Mouse (Mus musculus) adrenal gland, postnatal 10 days (tissue): Measurements from ENCODE around the gene Specc1l. TPM values are rescaled to one million over a fixed set of nuclear protein-coding genes. Genes with fewer than 3 reads are reported as not detected.

ENCODE experiments used
- DNase-seq: peaks from one replicate; pipeline ENCODE4 v3.0.0; 2021; ENCODE audit warnings: mixed read lengths
- long read RNA-seq, 2 experiments: library from polyadenylated mRNA; stranded (forward); transcript quantifications; one replicate each; pipeline ENCODE4 v2.0.0; 2021
- total RNA-seq, 2 experiments: library from RNA; stranded (reverse); gene quantifications; 2 replicates each; pipeline ENCODE4 v1.2.3; 2021

The Specc1l gene
- 10 to 100 TPM; 43.4 to 49.3 TPM for total RNA-seq
- long read RNA-seq, experiment 1, full-length matches to known transcripts = 3 of 21 reads
- long read RNA-seq, experiment 1, partial matches to known transcripts = 7 of 21 reads
- long read RNA-seq, experiment 1, other reads (novel, unspliced or antisense) = 11 of 21 reads
- long read RNA-seq, experiment 2, full-length matches to known transcripts = 5 of 21 reads
- long read RNA-seq, experiment 2, partial matches to known transcripts = 3 of 21 reads
- long read RNA-seq, experiment 2, other reads (novel, unspliced or antisense) = 13 of 21 reads

DNA sequence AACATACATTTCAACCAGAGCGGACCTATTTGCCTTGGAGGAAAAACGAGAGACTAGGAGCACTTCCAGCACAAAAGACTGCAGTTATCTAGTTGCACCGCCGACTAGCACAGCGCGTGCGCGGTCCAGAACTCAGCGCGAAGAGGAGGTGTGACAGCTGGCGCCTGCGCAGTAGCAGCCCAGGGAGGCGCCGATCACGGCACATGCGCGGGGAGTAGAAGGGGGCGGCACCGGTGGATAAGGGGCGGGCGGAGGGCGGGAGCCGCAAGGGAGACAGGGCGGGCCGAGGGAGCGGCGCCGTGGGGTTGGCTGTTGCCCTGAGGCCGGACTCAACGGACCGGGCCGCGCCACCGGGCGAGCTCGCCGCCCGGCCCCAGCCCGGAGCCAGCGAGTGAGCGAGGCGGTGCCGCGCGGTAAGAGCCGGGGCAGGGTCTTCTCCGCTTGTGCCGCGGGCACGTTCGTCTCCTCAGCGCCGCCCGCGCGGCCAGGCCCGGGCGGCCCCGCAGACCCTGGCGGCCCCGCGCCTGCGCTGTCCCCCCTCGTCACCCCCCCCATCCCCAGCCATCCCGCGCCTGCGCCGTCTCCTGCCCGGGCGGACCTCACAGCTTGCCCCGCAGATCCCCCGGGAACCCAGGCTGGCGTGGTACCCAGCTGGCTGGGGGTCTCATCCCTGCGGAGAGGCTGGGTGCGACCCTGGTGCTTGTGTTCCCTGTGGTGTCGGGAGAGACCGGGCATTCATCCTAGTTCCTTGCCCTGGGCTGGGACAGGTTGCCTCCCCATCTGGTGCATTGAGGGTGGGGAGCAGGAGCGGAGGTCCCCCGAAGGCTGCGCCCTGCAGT is at the start of gene Specc1l:
Gene Specc1l, plus strand, starts transcription at position 267 of the 839 bp plus-strand sequence.
- DNase-seq = peak; percentile 98

DNA sequence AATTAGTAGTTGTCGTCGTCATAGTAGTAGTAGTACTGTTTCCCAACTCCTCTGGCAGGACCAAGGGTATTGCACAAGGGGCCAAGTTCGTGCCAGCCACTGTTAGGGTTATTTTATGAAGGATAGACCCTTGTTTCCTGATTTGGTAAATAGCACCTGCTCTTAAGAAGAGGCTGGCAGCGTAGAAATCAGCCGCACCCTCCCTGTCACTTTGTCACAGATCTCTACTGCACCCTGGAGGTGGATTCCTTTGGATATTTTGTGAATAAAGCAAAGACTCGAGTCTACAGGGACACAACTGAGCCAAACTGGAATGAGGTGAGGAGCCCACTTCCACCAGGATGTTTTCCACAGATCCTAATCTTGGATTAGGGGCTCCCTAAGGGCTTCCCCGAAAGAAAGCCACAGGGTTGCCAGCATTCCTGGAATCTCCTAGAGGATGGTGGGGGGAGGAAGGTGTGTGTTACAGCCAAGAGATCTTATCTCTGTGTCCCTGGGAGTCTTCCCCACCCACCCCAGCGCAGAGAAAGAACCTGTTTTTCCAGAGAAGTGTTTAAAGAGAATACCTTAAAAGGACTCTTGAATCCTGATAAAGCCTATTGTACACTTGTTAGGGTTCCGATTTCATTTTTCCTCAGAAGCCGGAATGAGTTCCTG is 45.9 kb upstream of the Specc1l start:
- peak; percentile 57 for DNase-seq

DNA sequence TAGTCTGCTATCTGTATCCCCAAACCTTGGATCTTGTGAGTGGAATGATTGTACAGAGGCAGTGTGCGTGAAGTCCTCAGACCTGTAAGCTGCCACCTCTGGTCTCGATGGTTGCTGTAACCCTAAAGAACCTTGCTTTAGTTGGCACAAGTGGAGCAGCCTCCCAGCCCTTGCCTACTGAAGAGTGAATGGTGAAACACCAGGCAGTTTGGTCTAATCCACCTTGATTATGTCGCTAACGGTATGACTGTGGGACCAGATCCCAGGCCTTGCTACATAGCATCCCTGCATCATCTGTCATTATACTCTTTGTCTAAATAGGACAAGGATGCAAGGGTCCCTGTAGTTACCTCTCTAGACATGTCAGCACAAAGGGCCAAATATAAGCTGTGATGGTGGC is 45.3 kb upstream of the Specc1l start:
- peak; percentile 25 for DNase-seq

DNA sequence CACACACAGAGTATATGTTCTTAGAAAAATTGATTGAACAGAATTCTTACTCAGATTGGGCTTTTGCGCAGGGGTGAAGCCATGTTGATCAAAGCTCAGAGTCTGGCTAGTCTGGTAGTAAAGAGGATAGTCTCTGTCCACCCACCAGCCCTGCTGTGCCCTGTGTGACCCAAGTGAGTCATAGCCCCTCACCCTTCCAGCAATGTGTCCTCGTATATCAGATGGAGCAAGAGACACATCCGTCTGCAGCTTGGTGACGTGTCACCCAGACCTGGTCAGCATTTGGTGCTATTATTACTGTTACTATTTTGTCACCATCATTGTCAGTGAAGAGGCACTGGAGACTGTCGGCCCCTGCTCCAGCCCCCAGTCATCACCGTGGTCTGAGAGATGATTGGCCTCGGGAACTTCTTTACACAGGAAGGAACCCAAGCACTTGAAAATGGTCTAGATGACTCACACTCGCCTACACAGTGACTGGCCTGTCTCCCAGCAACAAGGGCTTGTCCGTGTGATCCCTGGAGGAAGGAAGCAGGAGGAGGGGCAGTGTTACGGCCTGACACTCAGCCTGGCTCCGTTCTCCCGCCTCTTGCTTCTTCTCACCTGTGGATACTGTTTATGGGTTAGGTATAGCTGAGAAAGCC is 41.5 kb upstream of the Specc1l start:
- DNase-seq = peak; percentile 60

DNA sequence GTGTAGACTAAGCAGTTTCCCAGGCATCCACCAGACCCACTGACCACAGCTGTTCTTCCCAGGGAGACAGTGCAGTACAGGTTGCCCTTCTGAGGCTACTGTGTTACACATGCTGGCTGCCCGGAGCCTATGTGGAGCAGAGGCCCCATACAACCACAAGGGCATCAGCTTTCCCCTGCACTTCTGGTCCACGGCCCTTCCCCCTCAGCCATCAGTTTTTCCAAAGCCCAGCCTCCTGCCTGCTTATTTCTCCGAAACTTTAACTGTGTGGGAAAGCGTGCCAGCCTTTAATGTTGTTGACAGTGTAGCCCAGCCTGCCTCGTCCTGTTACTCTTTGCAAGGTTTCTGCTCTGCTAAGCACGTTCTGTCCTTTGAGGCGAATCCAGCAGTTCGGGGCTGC is 38.8 kb upstream of the Specc1l start:
- no peak for DNase-seq

DNA sequence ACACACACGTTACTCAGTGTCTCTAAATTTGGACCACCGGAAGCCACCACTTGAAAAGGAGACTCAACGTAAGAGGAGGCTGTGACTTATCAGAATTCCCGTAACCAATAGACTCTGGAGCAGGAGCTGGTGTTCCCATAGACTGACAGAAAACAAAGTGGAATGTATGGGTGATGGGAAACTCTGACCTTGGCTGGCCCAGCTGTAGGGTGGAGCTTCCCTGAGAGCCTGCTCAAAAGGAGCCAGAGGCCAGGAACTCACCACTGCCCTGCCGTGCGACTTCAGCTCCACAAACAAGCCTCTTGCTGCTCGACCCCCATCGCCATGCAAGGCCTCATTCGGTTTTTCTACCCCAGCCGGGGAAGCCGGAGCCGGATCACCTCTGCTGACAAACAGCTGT is 38.2 kb upstream of the Specc1l start:
- DNase-seq = peak; percentile 36

DNA sequence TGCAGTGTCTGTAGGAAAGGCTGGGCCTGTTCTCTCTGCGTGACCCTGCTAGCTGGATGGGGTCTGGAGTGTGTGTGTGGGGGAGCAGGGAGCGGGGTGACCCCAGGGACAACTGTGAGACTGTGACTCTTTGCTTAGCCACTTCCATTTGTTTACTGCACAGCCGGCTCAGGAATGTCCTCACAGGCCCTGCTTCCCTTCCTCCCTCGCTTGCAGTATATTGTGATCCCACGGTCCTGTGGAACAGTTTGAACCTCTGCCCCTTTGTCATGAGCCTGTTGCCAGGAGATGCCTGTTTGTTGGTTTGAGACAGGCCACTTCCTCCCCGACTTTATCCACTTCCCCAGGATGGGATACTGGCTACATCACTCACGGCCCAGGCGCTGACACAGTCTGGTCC is 35.4 kb upstream of the Specc1l start:
- no peak for DNase-seq

DNA sequence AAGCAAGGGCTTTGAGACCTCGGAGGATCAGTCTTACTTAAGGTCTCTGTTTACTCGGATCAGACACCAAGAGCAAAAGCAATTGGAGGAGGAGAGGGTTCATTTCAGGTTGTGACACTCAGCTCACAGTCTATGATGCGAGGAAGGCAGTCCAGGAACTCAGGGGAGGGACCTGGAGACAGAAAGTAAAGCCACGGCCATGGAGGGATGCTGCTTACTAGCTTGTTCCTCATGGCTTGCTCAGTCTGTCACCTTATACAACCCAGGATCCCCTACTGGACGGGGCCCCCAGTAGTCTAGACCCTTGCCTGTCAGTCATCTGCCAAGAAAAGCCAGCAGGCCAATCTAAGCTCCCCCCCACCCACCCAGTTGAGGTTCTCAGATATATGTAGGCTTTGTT is 33.0 kb upstream of the Specc1l start:
- DNase-seq = no peak

DNA sequence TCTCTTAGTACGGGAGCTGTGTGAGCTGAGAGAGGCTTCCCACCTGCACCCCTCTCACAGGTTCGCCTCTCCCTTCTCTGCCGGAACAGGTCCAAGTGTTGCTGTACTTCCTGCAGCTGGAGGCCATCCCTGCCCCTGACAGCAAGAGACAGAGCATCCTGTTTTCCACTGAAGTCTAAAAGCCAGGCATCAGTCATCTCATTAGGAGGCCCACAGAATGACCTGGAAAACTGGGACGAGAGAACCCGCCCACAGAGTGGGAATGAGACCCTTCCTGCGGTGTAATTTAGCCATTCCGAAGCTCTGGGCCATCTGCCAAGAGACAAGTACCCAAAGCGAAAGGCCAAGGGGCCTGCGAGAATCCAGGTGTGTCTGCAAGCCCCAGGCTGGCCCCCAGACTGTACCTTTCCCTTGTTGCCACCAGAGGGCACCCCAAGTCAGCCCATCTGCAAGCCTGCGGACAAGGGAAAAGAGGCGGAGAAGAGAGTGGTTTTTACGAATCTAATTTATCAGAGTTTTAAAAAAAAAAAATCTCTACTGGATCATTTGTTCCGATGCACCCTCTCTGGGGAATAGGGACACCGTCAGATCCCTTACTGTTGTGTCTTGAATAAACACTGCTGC is 29.6 kb upstream of the Specc1l start:
- peak; percentile 84 for DNase-seq

DNA sequence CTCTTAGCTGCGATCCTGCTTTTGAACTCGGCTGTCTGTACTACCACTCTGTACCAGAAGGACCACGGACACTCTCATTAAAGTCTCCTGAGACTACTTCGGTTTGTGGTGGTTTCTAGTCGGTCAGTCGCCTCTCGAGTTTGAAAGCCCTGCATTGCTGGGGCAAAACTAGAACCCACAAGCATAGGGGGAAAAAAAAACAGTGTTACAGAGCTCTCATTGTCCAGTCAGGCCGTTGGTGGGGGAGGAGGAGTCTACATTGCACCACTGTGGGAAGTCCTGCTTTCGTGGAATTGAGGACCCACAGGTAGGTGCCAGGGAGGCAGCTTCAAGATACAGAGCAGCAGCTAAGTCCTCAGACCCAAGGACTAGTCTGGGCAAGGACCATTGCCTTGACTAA is 27.0 kb upstream of the Specc1l start:
- DNase-seq = no peak

DNA sequence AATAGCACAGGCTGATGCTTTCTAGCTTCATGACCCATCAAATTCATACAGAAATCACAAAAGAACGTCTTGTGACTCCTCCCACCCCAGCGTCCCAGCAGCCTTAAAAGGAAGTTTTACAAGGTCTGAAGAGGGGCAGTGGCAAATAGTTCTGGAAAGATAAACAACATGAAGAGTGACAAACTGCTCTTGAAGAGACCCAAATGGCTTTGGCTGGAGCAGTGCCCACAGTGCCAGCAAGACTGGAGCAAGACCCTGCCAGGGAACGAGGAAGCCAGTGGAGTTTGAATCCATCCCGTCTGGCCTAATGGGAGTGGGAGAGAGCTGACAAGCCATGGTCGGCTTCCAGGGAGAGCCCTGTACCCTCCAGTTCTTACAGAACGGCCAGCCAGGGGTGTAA is 25.3 kb upstream of the Specc1l start:
- DNase-seq = no peak

DNA sequence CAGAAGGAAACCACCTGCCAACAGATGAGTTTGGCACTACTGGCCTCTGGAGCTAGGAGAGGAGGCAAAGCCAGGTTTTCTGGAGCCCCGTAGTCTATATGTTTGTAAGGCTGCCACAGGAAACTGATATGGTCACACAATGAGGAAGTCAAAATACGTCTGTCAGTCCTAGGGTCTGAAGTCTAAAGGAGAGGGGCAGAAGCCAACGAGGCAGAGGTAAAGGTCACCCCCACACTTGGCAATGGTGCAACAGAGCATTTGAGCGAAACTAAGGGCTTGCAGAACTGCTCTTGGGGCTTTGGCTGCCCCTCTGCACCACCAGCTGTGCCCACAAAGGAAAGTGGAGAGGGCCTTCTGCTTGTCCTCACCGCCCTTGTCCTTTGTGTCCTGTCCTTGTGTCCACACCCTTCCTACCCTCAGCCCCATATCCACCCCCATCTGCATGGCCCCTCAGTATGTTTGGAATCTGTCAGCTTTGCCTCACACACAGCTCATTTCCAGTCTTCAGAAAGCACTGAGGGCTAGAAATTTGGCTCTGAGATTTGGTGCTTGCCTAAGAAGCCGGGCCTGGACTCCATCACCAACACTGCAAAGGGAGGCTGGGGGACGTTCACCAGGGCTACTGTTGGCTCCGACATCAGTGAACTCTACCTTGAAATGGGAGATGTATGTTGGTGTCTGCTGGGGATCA is 24.4 kb upstream of the Specc1l start:
- no peak for DNase-seq

DNA sequence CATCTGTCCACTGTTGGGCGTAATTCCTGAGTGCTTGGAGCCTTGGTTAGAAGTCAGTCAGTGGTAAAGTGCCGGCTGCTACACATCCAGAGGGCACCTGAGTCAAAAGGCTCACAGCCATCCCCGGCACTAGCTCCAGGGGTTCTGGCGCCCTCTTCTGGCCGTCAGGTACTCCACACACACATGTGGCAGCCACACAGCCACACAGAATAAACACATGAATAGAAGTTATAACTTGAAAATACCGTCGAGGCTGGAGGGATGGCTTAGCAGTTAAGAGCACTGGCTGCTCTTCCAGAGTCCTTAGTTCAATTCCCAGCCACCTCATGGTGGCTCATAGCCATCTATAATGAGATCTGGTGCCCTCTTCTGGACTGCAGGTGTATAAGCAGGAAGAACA is 20.2 kb upstream of the Specc1l start:
- no peak for DNase-seq

DNA sequence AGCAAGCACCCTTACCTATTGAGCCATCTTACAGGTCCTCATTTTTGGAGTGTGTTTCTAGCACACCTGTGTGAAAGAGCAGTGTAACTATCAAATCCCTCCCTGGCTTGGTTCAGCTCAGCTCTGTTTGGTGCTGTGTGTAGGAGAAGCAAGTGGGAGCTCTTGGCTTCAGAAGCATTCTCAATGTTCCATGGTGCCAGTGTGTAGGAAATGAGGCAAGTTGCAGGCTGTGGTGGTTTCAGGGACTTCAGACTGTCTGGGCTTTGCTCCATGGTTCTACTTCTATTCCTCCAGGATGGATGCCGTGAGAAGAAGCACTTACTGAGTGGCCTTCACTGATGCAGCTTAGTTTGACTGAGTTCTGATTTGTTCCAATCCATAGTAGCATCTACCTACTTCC is 14.1 kb upstream of the Specc1l start:
- no peak for DNase-seq

DNA sequence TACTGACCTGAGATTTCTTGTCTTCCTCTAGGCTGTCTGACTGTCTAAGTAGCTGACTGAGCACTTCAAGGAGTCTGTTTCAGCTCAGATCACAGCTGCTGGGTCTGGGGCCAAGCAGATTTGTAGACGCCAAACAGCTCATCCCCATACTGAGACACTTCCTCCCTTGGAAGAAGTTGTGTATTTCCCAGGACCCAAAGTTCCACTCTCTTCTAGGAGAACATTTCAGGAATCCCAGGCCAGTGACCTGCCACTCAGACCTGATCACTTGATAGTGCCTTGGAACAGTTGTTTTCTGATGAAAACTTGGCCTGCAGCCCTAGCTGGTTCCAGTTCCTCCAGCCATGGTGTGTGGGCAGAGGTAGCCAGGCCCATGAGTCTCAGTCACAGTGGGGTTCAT is 11.1 kb upstream of the Specc1l start:
- no peak for DNase-seq

DNA sequence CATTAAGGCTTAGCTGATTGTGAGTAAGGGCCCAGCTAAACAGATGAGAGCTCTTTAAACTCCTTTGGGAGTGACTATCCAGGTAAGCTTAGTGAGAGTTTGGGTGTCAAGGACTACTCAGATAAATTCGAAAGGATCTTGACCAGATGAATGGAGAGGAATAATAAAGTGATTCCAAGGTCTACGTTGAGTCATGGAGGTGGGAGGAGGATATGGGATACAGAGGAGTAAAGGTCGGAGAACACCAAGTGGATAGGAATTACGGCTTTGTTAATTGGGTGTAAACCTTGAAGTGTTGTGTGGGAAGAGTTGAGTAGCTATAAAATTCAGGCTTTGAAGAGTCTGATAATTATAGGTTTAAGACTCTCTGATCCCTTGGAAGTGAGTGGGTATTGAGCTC is 5.7 kb upstream of the Specc1l start:
- DNase-seq = no peak

DNA sequence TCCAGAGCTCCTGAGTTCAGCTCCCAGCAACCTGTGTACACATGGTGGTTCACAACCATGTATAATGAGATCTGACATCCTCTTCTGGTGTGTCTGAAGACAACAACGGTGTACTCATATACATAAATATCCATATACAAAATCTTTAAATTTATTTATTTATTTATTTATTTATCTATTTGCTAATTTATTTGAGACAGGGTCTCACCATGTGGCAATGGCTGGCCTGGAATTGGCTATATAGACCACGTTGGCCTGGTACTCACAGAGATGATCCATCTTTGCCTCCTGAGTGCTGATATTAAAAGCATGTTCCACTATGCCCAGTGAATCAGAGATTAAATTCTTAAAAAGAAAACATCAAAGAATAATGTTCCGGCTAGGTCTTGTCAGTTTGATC is 1.0 kb upstream of the Specc1l start:
- no peak for DNase-seq

DNA sequence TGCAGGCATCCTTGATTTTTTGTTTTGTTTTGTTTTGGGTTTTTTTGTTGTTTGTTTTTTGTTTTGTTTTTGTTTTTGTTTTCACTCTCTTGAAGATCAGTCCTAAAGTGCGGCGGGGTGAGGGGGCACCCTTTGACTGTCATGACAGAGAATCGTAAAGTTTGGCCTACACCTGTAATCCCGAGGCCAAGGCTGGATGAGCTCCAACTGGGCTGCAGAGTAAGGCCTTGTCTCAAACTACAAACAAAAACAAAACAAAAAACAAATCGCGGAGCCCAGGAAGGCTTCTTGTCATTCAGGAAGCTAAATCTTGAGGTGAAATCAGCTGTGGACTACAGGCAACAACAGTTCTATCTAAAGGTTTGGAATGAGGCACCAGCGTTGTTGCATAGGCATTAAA is 1.1 kb downstream of the Specc1l start:
- DNase-seq = peak; percentile 63

DNA sequence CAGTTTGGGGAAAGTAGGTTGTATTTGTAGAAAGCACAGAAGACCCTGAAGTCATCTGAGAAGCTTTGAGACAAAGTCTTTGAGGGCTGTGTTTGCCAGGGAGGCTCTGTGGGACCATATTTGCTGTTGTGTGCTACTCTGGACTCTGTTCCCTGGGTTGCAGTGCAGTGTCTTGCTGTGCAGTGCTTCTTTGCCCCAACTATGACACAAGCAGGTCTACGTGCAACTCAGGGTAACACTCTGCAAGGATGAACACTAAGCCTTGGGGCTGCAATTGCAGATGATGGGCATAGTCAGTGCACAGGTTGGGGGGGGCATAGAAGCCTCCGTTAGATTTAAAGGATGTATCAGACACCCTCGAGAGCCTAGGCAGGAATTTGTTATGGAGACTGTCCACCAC is 8.8 kb downstream of the Specc1l start:
- no peak for DNase-seq

DNA sequence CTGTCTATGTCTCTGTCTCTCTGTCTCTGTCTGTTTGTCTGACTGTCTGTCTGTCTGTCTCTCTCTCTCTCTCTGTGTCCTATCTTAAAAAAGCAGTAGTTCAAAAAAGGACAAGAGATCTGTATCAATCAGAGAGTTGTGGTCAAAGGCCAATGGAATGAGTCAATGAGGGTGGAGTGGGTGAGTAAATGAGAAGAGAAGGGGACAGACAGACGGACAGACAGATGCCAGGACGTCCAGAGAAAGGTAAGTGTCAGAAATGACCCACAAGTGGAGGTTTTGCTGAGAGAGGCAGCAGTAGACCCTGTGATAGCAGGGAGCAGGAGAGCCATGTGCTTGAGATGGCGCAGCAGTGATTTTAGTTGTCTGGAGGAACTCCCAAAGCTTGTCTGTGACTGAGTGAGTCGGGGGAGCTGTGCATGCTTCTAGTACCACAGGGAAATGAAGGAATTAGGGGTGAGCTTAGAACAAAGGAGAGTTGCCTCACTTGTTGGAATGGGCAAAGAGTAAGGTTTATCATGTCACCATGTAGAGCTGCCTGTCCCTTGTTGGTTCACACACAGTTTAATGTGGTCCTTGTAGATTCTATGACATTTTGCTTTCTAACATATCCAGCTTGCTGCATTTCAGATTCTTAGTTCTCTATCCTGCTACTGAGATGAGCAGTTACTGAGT is 10.2 kb downstream of the Specc1l start:
- no peak for DNase-seq

DNA sequence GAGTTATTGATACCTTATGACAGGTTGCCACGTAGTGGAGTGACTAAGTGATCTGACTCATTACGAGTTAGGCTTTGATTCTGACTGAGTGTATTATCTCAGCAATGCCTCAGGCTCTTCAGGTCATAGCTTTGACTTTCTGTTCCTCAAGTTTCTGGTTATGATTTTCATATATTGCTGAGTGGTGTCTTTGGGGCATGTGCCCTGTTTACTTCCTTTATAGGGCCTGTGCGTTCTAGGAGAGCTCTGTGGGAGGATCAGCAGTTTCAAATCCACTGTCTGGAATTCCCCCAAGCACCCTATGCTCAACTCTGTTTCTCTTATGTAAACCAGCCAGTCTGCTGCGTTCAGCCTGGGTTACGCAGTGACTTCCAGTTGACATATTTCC is 10.7 kb downstream of the Specc1l start:
- DNase-seq = no peak
